Mouse (Mus musculus) spleen, adult 2 months (tissue): ENCODE data around the gene Hormad2. TPM values are rescaled to one million over a fixed set of nuclear protein-coding genes. Genes with fewer than 3 reads are reported as not detected.

ENCODE experiments used
- DNase-seq, 2 experiments: peaks; one replicate each; pipeline versions ENCODE4 v3.0.0 to v3.0.0-alpha.2; 2012 to 2021; ENCODE audit warnings: low spot score in 2 of 2, low read depth in 1 of 2
- H3K27ac ChIP-seq: fragments of 200-500 bp; 2 replicates; pipeline ENCODE4 v1.5.1; 2012; ENCODE audit warnings: low read length, inconsistent platforms; ENCODE audit not compliant: insufficient read depth
- H3K27me3 ChIP-seq: fragments of 200-500 bp; 2 replicates; pipeline ENCODE4 v1.6.1; 2012; ENCODE audit warnings: mild to moderate bottlenecking, moderate library complexity, low read length, inconsistent platforms; ENCODE audit not compliant: control insufficient read depth, insufficient read depth
- H3K36me3 ChIP-seq: fragments of 200-500 bp; 2 replicates; pipeline ENCODE4 v1.6.1; 2012; ENCODE audit warnings: mild to moderate bottlenecking, low read length, inconsistent platforms; ENCODE audit not compliant: control insufficient read depth, insufficient read depth
- H3K4me1 ChIP-seq: fragments of 200-500 bp; 2 replicates; pipeline ENCODE4 v1.6.1; 2011; ENCODE audit warnings: inconsistent platforms; ENCODE audit not compliant: control insufficient read depth, insufficient read depth, insufficient read length
- H3K4me3 ChIP-seq: fragments of 200-500 bp; 2 replicates; pipeline ENCODE4 v1.5.1; 2011; ENCODE audit warnings: mild to moderate bottlenecking, inconsistent platforms; ENCODE audit not compliant: insufficient read depth, insufficient read length; ENCODE audit errors: extremely low read depth
- CTCF ChIP-seq: fragments of 200-500 bp; IDR thresholded peaks from 2 replicates; pipeline ENCODE4 v1.5.1; 2011; ENCODE audit warnings: mild to moderate bottlenecking, inconsistent platforms; ENCODE audit not compliant: insufficient read depth, insufficient read length, insufficient replicate concordance; ENCODE audit errors: extremely low read depth
- POLR2A ChIP-seq: fragments of 200-500 bp; IDR thresholded peaks from 2 replicates; pipeline ENCODE4 v1.6.1; 2011; ENCODE audit warnings: low read depth, low read length, inconsistent platforms
- WGBS: fragments of 180-500 bp; shearing (Covaris S2); methylation state at CpG from one replicate; pipeline ENCODE4 v1.1.7; 2018; 5-methylcytosine and 5-hydroxymethylcytosine counted together
- polyA plus RNA-seq: library from polyadenylated mRNA; depleted of rRNA; stranded (reverse); fragments of >200 nt; gene quantifications from 2 replicates; pipeline ENCODE4 v1.2.3, GENCODE M21; 2012

Gene Hormad2
- polyA plus RNA-seq, 1 experiment, result 0.05 TPM

- 25% methylated on average over 10 of the region's 10 CpGs for WGBS
- Histone ChIP-seq H3K4me1 (no peaks in the 10 kb centered on the region), H3K27me3 (no peaks in the 10 kb centered on the region), H3K4me3 (no peak overlapping the region), H3K36me3 (no peaks in the 10 kb centered on the region), H3K27ac (no peak overlapping the region)
- TF ChIP-seq CTCF (no peak), POLR2A (no peak)
- DNase-seq, result no peak
Measured at GRCm38 (mm10) chr11:4335810-4336692, 104.9 kb downstream of the Hormad2 start.

GRCm38 (mm10) chr11:4332961-4333360 is 107.9 kb downstream of the Hormad2 start:
- Histone ChIP-seq H3K4me3 (no peak overlapping the region), H3K27ac (no peak overlapping the region), H3K4me1 (no peaks in the 10 kb centered on the region), H3K27me3 (no peaks in the 10 kb centered on the region), H3K36me3 (no peaks in the 10 kb centered on the region)
- no peak for DNase-seq
- TF ChIP-seq POLR2A, result no peak
- no peak for TF ChIP-seq CTCF
- 28% methylated on average over 2 of the region's 2 CpGs for WGBS

- 66% methylated on average over 3 of the region's 3 CpGs for WGBS
- no peak overlapping the region for H3K4me3 ChIP-seq
- H3K27me3 ChIP-seq, result no peaks in the 10 kb centered on the region
- no peaks in the 10 kb centered on the region for H3K36me3 ChIP-seq
- TF ChIP-seq POLR2A (no peak), CTCF (no peak)
- no peak for DNase-seq
- no peaks in the 10 kb centered on the region for H3K4me1 ChIP-seq
- H3K27ac ChIP-seq, result no peak overlapping the region
Measured at GRCm38 (mm10) chr11:4328188-4328587, 112.7 kb downstream of the Hormad2 start.

- no peak overlapping the region for H3K27ac ChIP-seq
- no peaks in the 10 kb centered on the region for H3K36me3 ChIP-seq
- H3K4me1 ChIP-seq, result no peaks in the 10 kb centered on the region
- WGBS, result 91% methylated on average over 11 of the region's 11 CpGs
- TF ChIP-seq CTCF, result no peak
- TF ChIP-seq POLR2A, result no peak
- no peak for DNase-seq
- no peaks in the 10 kb centered on the region for H3K27me3 ChIP-seq
- H3K4me3 ChIP-seq, result no peak overlapping the region
Measured at GRCm38 (mm10) chr11:4323481-4323880, 117.4 kb downstream of the Hormad2 start.

GRCm38 (mm10) chr11:4322943-4323342 is 118.0 kb downstream of the Hormad2 start:
- no peak for DNase-seq
- Histone ChIP-seq H3K4me1 (no peaks in the 10 kb centered on the region), H3K36me3 (no peaks in the 10 kb centered on the region), H3K27ac (no peak overlapping the region), H3K27me3 (no peaks in the 10 kb centered on the region), H3K4me3 (no peak overlapping the region)
- 91% methylated on average over 6 of the region's 6 CpGs for WGBS
- no peak for TF ChIP-seq CTCF
- TF ChIP-seq POLR2A, result no peak

- WGBS, result 93% methylated on average over 4 of the region's 4 CpGs
- Histone ChIP-seq H3K27me3 (no peaks in the 10 kb centered on the region), H3K4me3 (no peak overlapping the region), H3K36me3 (no peaks in the 10 kb centered on the region), H3K27ac (no peak overlapping the region), H3K4me1 (no peaks in the 10 kb centered on the region)
- DNase-seq, result no peak
- TF ChIP-seq CTCF (no peak), POLR2A (no peak)
Measured at GRCm38 (mm10) chr11:4320876-4321275, 120.0 kb downstream of the Hormad2 start.

GRCm38 (mm10) chr11:4319212-4319955 is 121.5 kb downstream of the Hormad2 start:
- no peak overlapping the region for H3K27ac ChIP-seq
- 83% methylated on average over 14 of the region's 14 CpGs for WGBS
- H3K27me3 ChIP-seq, result no peaks in the 10 kb centered on the region

More at GRCm38 (mm10) chr11:4319212-4319955, 121.5 kb downstream of the Hormad2 start:
- Histone ChIP-seq H3K4me1 (no peaks in the 10 kb centered on the region), H3K4me3 (no peak overlapping the region), H3K36me3 (no peaks in the 10 kb centered on the region)
- DNase-seq, result no peak
- no peak for TF ChIP-seq POLR2A
